Mouse (Mus musculus): ENCODE measurements around the gene Ier2. TPM values are rescaled to one million over a fixed set of nuclear protein-coding genes. Genes with fewer than 3 reads are reported as not detected.
A peak's percentile ranks its signal among the peaks of the same experiment; 100 is the strongest.
"Not testable (repeated sequence)": the region's sequence is repeated elsewhere in the genome, so short reads cannot be mapped to it uniquely, and the experiment has no call there.

Gene Ier2
- total RNA-seq, 2 experiments from 2014 or later = 17.5 to 17.9 TPM

DNA sequence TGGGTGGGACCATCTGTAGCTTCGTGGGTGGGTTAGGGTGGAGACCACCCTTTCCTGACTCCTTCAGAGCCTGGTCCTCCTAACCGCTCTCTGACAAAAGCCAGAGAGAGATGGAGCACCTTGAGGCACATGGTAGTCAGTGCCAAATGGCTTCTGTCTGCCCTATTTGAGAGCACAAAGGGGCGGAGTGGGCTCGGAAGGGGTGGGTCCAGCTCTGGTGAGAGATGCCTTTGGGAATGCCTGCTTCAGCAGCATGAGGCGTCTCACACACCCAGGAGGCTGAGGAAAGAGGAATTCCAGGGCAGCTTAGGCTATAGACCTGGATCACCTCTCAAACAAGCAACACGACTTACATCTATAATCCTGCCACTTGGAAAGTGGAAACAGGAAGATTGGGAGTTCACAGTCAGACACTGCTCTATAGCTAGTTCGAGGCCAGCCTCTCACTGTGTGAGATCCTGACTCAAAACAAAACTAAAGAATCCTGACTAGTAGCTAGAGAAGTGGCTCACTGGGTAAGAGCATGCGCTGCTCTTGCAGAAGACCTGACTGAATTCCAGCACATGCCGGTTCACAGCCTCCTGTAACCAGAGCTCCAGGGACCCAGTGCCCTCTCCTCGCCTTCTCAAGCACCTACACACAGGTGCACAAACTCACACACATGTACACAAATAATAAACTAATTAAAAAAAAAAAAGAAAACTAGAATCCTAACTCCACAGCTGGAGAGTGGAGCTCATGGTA, 28.6 kb downstream of the Ier2 start:
- Histone ChIP-seq H3K27ac (no peak overlapping the region; the same call in 1 of the 2 replicates), H3K4me3 (no peak overlapping the region)
- intact Hi-C loops (cut with DNase I) = no loop called here
- TF ChIP-seq CTCF (IDR thresholded peaks at IDR 0.05) = no peak
- DNase-seq (ENCODE audit: extremely low spot score in 1 of 2, low spot score in 2 of 2) = no peak

DNA sequence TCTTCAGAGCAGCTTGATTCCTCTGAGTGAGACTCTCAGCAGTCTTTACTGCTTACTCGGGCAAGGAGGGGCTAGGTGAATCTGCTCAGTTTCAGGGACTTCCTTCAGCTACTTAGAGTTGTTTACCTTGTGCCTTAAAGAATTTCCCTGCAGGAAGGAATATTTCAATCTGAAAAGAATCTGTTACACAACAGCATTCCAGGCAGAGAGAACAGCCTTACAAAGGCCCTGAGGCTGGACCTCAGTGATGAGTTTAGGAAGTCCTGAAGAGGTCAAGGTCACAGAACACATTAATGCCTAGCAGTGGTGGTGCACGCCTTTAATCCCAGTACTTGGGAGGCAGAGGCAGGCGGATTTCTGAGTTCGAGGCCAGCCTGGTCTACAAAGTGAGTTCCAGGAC, 30.8 kb downstream of the Ier2 start:
- DNase-seq (ENCODE audit: extremely low spot score in 1 of 2, low spot score in 2 of 2) = no peak
- Histone ChIP-seq H3K27ac (no peak overlapping the region), H3K4me3 (no peak overlapping the region)
- intact Hi-C loops (cut with DNase I) = no loop called here
- TF ChIP-seq CTCF (IDR thresholded peaks at IDR 0.05) = no peak

DNA sequence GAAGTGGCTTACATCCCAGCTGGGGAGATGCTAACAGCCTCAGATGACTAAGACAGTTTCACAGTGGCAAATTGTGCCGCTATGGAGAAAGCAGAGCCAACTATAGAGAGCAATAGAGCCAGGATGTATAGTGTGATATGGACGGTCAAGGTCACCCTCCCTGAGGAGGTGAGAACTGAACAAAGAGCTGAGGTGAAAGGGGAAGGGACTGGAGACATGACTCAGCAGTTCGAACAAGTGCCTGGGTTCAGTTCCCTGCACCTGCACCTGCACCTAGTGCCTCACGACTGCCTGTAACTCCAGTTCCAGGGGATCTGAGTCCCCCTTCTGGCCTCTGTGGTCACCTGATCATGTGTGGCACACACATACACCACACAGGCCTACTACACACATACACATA, 32.5 kb downstream of the Ier2 start:
- TF ChIP-seq CTCF (IDR thresholded peaks at IDR 0.05) = no peak
- no peak for DNase-seq (ENCODE audit: extremely low spot score in 1 of 2, low spot score in 2 of 2)
- H3K27ac ChIP-seq = no peak overlapping the region
- intact Hi-C loops (cut with DNase I) = no loop called here
- H3K4me3 ChIP-seq = no peak overlapping the region

DNA sequence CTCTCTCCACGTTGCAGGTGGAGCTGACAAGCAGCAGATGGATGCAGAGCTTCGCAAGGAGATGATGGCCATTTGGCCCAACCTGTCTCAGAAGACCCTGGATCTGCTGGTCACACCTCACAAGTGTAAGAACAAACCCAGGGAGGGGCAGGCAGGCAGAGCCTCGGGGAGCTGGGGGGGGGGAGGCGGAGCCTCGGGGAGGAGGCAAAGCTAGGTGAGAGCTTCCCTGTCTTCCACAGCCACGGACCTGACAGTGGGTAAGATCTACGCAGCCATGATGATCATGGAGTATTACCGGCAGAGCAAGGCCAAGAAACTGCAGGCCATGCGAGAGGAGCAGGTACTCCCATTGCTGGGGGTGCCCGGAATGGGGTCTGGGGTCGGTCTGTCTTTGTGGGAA, 33.1 kb downstream of the Ier2 start:
- TF ChIP-seq CTCF (IDR thresholded peaks at IDR 0.05) = no peak

DNA sequence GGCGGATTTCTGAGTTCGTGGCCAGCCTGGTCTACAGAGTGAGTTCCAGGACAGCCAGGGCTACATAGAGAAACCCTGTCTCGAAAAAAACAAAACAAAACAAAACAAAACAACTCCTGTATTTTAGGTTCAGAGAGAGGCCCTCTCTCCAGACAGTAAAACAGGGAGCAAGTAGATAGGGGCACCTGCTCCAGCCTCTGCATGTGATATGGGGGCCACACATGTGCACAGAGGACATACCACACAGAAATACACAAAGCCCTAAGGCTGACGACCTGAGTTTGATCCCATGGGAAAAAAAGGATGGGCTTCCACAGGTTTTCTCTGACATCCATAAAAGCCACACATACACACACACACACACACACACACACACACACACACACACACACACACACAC, 39.2 kb downstream of the Ier2 start:
- intact Hi-C loops (cut with DNase I); H3K4me3 ChIP-seq; H3K27ac ChIP-seq; DNase-seq (ENCODE audit: extremely low spot score in 1 of 2, low spot score in 2 of 2): not testable (repeated sequence)

More for the DNA sequence above, 33.1 kb downstream of the Ier2 start:
- Histone ChIP-seq H3K27ac (no peak overlapping the region), H3K4me3 (no peak overlapping the region)
- no peak for DNase-seq (ENCODE audit: extremely low spot score in 1 of 2, low spot score in 2 of 2)
- intact Hi-C loops (cut with DNase I) = no loop called here

DNA sequence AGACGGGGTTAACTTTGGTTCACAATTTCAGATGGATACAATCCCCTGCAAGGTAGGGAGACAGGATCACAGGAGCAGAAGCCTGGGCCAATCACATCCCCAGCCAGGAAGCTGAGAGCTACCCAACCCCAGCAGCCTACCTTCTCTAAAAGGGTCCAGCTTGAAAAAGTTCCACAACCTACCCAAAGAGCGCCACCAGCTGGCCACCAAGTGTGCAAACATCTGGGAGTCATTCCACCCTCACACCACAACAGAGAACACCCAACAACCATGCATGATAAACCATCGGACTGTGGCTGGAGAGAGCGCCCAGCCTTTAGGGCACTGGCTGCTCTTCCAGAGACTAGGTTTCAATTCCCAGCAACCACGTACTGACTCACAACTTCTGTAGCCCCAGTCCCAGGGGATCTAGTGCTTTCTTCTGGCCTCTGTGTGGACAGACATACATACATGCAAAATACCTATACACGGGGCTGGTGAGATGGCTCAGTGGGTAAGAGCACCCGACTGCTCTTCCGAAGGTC, 41.5 kb downstream of the Ier2 start:
- TF ChIP-seq CTCF (IDR thresholded peaks at IDR 0.05) = peak; percentile 11; the same call in 1 of the 2 replicates
- Histone ChIP-seq H3K4me3 (no peak overlapping the region), H3K27ac (no peak overlapping the region)
- DNase-seq (ENCODE audit: extremely low spot score in 1 of 2, low spot score in 2 of 2) = no peak
- intact Hi-C loops (cut with DNase I) = no loop called here

DNA sequence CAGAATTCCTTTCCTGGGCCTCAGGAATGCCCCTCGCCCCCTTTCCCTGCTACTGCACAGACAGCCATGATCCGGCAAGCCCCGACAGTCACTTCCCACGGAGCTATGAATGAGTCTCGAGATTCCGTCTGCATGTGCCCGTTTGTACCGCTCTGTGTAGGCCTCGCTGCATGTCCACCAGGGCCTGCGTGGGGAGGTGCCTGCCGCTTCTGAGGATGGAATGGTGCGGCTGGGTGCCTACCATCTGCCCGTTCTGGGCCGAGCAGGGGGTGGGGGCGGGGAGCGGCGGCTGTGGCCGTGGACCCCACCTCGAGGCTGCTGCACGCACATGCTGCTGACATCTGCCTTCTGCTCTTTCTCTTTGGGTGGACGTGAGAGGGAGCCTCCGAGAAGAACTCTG, 45.6 kb downstream of the Ier2 start:
- TF ChIP-seq CTCF (IDR thresholded peaks at IDR 0.05) = no peak
- H3K27ac ChIP-seq = peak overlapping the region; percentile 47
- DNase-seq (ENCODE audit: extremely low spot score in 1 of 2, low spot score in 2 of 2) = no peak
- H3K4me3 ChIP-seq = no peak overlapping the region
- intact Hi-C loops (cut with DNase I) = no loop called here

DNA sequence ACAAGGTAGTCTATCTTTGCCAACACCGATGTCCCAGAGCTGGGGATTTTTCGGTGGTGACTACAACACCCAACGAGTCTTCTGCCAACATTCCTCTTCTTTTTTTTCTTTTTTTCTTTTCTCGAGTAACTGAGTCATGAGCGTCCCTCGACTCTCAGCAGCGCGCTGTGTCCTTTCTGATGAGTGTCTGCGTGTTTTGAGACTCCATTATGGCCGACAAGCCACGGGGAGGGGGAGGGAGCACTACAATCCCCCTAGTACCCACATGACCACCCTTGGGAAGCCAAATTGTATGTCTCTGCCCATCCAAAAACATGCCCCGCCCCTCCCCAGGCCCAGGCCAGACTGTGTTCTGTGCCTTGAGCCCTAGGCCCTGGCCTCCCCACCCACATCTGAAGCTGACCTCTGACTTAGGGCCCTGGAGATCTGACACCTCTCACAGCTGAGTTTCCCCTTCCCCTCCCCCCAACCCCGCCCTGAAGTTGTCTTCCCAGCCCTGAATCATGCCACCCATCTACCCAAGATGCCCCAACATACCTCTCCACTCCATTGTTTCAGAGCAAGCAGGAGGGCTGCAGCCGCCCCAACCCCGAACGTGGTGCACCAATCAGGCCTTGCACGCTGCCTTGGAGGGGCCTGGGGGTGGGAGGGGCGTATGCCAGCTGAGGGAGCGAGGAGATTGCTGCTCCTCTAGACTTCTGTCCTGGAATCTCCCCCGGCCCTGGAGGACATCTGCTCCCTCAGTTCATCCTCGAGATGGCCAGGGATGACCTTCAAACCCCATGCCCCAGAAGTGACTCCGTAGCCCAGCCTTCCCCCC, 46.8 kb downstream of the Ier2 start:
- no peak overlapping the region for H3K4me3 ChIP-seq
- intact Hi-C loops (cut with DNase I) = no loop called here
- no peak for TF ChIP-seq CTCF (IDR thresholded peaks at IDR 0.05)
- no peak for DNase-seq (ENCODE audit: extremely low spot score in 1 of 2, low spot score in 2 of 2)
- H3K27ac ChIP-seq = no peak overlapping the region

DNA sequence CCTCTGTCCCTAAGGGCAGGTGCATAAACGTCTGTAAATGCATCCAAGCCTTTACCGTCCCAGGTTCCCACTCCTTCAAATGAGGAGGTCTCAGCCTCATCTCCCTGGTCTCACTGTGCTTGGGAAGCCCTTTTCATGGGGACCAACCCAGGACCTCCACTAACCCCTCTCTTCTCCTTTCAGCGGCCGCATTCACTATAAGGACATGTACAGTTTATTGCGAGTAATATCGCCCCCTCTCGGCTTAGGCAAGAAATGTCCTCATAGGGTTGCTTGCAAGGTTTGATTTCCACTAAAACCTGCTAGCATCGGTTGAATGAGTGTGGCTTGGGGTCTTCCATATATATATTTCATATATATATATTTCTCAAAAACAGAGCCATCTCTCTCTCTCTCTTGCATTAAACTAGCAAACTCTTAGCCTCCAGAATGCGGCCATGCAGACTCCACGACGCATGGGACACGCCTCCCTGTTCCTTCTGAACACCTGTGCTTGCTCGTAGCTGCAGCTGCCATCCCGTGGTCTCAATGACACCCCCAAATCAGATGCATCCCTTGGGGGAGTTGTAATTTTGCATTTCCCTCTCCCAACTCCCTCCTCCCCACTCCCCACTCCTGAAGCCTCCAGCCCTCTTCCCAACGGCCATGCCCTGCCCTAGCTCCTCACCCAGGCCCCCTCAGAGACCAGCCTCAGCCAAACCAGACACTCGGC, 48.0 kb downstream of the Ier2 start:
- intact Hi-C loops (cut with DNase I) = no loop called here

More for the DNA sequence above, 48.0 kb downstream of the Ier2 start:
- Histone ChIP-seq H3K4me3 (no peak overlapping the region), H3K27ac (no peak overlapping the region)
- TF ChIP-seq CTCF (IDR thresholded peaks at IDR 0.05) = peak; percentile 67
- no peak for DNase-seq (ENCODE audit: extremely low spot score in 1 of 2, low spot score in 2 of 2)

Other genes with a start within 250 kb of the Ier2 start
- gene Trmt1, start 23.5 kb upstream of the Ier2 start, total RNA-seq (2021) = 100 to 1,000 TPM; 108 to 115 TPM
- 10 to 100 TPM; 95.5 to 96.8 TPM for gene Nacc1, start 25.0 kb upstream of the Ier2 start, total RNA-seq (2021)
- 1 to 10 TPM; 1.6 to 2.6 TPM for gene Lyl1, start 38.6 kb upstream of the Ier2 start, total RNA-seq (2021)
- not detected for gene G430095P16Rik, start 60.2 kb upstream of the Ier2 start, total RNA-seq (2021)
- gene Nfix, start 137.5 kb upstream of the Ier2 start, total RNA-seq (2021) = 100 to 1,000 TPM; 347 to 350 TPM
- 10 to 100 TPM in 1 of 2 experiments, 1 to 10 TPM in 1; 9.7 to 11.1 TPM for gene Dand5, start 160.0 kb upstream of the Ier2 start, total RNA-seq (2021)
- gene Gadd45gip1, start 168.7 kb upstream of the Ier2 start, total RNA-seq (2021) = 10 to 100 TPM; 23.9 to 25.8 TPM
- gene Rad23a, start 177.8 kb upstream of the Ier2 start, total RNA-seq (2021) = 10 to 100 TPM; 77.7 to 77.8 TPM
- 100 to 1,000 TPM; 459 to 496 TPM for gene Calr, start 184.1 kb upstream of the Ier2 start, total RNA-seq (2021)
- gene Farsa, start 194.1 kb upstream of the Ier2 start, total RNA-seq (2021) = 10 to 100 TPM; 49.8 to 50.1 TPM
- 1 to 10 TPM; 7.8 to 8.0 TPM for gene Syce2, start 209.3 kb upstream of the Ier2 start, total RNA-seq (2021)
- gene Gcdh, start 231.1 kb upstream of the Ier2 start, total RNA-seq (2021) = 10 to 100 TPM; 35.6 to 44.1 TPM
- under 1 TPM in 1 of 2 experiments, not detected in 1; 0.23 TPM for gene Klf1, start 239.1 kb upstream of the Ier2 start, total RNA-seq (2021)
- 1 to 10 TPM; 4.3 to 5.1 TPM for gene Dnase2a, start 245.7 kb upstream of the Ier2 start, total RNA-seq (2021)